Mouse (Mus musculus): ENCODE measurements around the gene Rnf43. TPM values are rescaled to one million over a fixed set of nuclear protein-coding genes. Genes with fewer than 3 reads are reported as not detected.

Gene Rnf43
- 5.8 to 17.9 TPM (median 10.8 TPM) in 3 replicates for total RNA-seq (2017)

- ATAC-seq (replicated peaks; ENCODE audit: insufficient number of reproducible peaks, low FRiP score, low TSS enrichment, poor library complexity, severe bottlenecking) = peak; percentile 95
These were observed at the start of gene Rnf43 for GRCm38 (mm10) chr11:87662407-87662806. TSS of gene Rnf43 (plus strand) at chr11:87662722.

DNA sequence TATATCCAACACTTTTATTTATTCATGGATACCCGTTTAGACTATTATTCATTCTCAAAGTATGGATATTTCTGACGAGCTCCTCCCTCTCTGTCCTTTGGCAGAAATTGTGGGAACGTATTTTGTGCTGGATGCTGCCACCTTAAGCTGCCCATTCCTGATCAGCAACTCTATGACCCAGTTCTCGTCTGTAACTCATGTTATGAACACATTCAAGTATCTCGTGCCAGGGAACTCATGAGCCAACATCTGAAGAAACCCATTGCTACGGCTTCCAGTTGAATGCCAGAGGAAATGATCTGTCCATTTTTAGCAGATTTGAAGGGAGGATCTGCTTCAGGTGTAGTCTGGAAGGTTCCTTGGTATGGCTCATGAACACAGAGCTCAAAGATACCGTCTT, 48.5 kb upstream of the Rnf43 start:
- no peak for ATAC-seq (replicated peaks; ENCODE audit: insufficient number of reproducible peaks, low FRiP score, low TSS enrichment, poor library complexity, severe bottlenecking)

- ATAC-seq (replicated peaks; ENCODE audit: insufficient number of reproducible peaks, low FRiP score, low TSS enrichment, poor library complexity, severe bottlenecking) = no peak
These were observed 47.0 kb upstream of the Rnf43 start for GRCm38 (mm10) chr11:87615551-87615950.

GRCm38 (mm10) chr11:87615952-87616351, 46.6 kb upstream of the Rnf43 start:
- ATAC-seq (replicated peaks; ENCODE audit: insufficient number of reproducible peaks, low FRiP score, low TSS enrichment, poor library complexity, severe bottlenecking) = no peak

GRCm38 (mm10) chr11:87616790-87617474, 45.6 kb upstream of the Rnf43 start, which contains the start of gene Hsf5:
TSS of gene Hsf5 (plus strand) at chr11:87617164.
- ATAC-seq (replicated peaks; ENCODE audit: insufficient number of reproducible peaks, low FRiP score, low TSS enrichment, poor library complexity, severe bottlenecking) = no peak

DNA sequence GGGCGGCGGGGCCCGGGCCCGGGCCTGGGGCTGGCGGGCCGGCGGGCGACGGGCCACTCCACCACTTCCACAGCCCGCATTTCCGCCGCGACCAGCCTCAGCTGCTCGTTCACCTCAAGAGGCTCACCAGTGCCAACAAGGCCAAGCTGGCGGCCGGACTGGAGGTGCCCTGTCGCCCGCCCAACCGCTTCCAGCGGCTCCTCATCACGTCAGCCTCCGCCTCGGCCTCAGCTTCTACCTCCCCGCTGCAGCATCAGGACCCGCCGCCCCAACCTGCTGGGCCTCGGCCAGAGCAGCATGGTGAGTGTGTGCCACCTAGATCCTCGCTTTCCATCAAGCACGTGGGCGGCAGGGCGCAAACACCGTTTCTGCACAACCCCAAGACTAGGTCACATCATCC, 44.9 kb upstream of the Rnf43 start:
- no peak for ATAC-seq (replicated peaks; ENCODE audit: insufficient number of reproducible peaks, low FRiP score, low TSS enrichment, poor library complexity, severe bottlenecking)

- no peak for ATAC-seq (replicated peaks; ENCODE audit: insufficient number of reproducible peaks, low FRiP score, low TSS enrichment, poor library complexity, severe bottlenecking)
These were observed 39.4 kb upstream of the Rnf43 start for GRCm38 (mm10) chr11:87623160-87623559.

DNA sequence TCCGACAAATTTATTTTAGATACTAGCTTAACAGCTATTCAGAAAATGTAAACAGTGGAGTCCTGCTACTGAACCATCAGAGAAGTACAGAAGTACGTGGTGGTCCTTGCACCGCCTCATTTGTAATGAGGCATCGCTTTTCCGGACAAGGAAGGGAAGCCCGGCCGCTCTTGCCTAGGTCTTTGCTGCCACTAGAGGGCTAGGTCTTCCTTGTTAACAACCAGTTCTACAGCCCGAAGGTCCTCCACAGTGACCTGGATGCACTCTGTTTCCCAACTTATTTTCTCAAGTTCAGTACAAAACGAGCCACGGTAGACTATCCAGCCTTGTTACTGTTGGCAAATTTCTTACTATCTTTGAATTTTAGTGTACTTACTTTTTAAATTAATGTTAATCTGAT, 32.7 kb upstream of the Rnf43 start:
- ATAC-seq (replicated peaks; ENCODE audit: insufficient number of reproducible peaks, low FRiP score, low TSS enrichment, poor library complexity, severe bottlenecking) = peak; percentile 80

- ATAC-seq (replicated peaks; ENCODE audit: insufficient number of reproducible peaks, low FRiP score, low TSS enrichment, poor library complexity, severe bottlenecking) = no peak
These were observed 23.7 kb upstream of the Rnf43 start for GRCm38 (mm10) chr11:87638793-87639192.

DNA sequence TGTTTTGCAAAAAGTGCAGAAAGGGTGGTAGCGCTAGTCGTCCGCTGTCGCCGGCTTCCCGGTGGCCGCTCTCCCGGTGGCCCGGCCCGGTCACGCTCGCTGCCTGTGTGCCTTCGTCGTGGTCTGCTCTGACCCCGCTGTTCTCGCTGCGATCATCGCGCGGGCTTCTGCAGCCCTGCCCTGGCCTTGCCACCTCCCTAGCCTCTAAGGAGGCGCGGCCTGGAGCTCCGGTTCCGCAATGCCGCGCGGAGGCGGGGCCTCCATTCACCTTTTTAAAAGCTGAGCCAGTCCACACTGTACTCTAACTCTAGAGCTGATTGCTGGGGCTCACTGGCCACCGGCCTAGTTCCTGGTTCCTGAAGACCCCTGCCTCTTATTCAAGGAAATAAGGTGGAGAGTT, 23.3 kb upstream of the Rnf43 start:
- peak; percentile 92 for ATAC-seq (replicated peaks; ENCODE audit: insufficient number of reproducible peaks, low FRiP score, low TSS enrichment, poor library complexity, severe bottlenecking)

DNA sequence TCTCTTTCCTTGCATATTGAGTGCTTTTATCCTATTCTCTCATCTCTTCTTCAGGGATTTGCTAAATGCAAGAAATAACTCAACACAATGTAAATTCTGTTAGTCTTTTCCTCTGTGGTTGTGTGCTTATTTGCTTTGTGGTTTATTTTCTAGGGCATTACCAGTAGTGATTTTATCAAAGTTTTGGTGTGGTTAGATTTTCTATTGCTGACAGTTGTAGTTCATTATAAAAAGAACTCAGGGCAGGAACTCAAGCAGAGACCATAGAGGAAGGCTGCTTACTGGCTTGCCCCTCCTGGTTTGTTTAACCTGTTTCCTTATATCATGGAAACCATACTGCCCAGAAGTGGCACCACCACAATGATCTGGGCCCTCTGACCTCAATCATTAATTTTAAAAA, 19.7 kb upstream of the Rnf43 start:
- no peak for ATAC-seq (replicated peaks; ENCODE audit: insufficient number of reproducible peaks, low FRiP score, low TSS enrichment, poor library complexity, severe bottlenecking)

GRCm38 (mm10) chr11:87654693-87655092, 7.8 kb upstream of the Rnf43 start:
- ATAC-seq (replicated peaks; ENCODE audit: insufficient number of reproducible peaks, low FRiP score, low TSS enrichment, poor library complexity, severe bottlenecking) = no peak

DNA sequence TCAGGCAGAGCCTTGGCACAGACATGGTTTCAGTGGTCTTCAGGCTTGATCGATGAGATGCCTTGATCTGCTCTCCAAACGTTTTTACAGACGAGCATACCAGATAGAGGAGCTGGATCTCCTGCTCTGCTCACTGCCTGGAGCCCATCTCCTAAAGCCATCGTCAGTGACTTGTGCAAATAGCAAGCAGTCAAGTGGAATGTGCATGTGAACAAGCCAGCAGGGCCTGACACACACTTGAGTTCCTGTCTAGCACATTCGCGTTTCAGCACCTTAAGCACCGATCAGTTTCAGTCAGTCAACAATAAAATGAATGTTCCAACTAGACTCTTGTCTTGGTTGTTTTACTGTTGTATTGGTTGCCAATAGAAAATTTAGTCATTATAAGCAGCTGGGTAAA, 3.3 kb upstream of the Rnf43 start:
- ATAC-seq (replicated peaks; ENCODE audit: insufficient number of reproducible peaks, low FRiP score, low TSS enrichment, poor library complexity, severe bottlenecking) = no peak

GRCm38 (mm10) chr11:87662822-87663221, 300 bp downstream of the Rnf43 start:
- ATAC-seq (replicated peaks; ENCODE audit: insufficient number of reproducible peaks, low FRiP score, low TSS enrichment, poor library complexity, severe bottlenecking) = no peak

- no peak for ATAC-seq (replicated peaks; ENCODE audit: insufficient number of reproducible peaks, low FRiP score, low TSS enrichment, poor library complexity, severe bottlenecking)
These were observed 1.4 kb downstream of the Rnf43 start for GRCm38 (mm10) chr11:87663948-87664347.

DNA sequence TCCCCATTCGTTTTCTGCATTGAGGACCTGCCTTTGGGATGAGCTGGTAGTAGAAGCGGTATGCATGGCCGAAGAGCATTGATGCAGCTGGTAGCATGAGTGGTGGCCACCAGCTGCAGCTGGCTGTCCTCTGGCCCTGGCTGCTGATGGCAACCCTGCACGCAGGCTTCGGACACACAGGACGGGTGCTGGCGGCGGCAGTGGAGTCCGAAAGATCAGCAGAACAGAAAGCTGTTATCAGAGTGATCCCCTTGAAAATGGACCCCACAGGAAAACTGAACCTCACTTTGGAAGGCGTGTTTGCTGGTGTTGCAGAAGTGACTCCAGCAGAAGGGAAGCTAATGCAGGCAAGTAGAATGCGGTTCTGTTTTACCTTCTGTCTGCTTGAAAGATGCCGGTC, 2.0 kb downstream of the Rnf43 start:
- no peak for ATAC-seq (replicated peaks; ENCODE audit: insufficient number of reproducible peaks, low FRiP score, low TSS enrichment, poor library complexity, severe bottlenecking)

GRCm38 (mm10) chr11:87665224-87665623, 2.7 kb downstream of the Rnf43 start:
- ATAC-seq (replicated peaks; ENCODE audit: insufficient number of reproducible peaks, low FRiP score, low TSS enrichment, poor library complexity, severe bottlenecking) = no peak

DNA sequence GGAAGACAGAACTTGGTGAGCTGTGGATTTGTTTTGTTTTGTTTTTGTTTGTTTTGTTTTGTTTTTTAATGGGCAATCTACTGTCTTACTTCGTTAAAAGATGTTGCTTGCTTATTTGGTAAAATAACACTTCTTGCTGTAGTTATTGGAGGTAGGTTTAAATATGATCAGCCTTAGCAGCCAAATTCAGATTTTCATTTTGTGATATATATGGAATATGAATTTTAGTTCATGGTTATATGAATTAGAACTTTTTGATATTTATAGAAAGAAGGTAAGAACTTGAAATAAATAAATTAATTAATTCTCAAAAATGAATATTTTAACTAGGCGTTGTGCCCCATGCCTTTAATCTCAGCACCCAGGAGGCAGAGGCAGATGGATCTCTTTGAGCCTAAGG, 3.1 kb downstream of the Rnf43 start:
- ATAC-seq (replicated peaks; ENCODE audit: insufficient number of reproducible peaks, low FRiP score, low TSS enrichment, poor library complexity, severe bottlenecking) = no peak

- no peak for ATAC-seq (replicated peaks; ENCODE audit: insufficient number of reproducible peaks, low FRiP score, low TSS enrichment, poor library complexity, severe bottlenecking)
These were observed 3.9 kb downstream of the Rnf43 start for GRCm38 (mm10) chr11:87666256-87667035.

All from monocyte, adult 5-6 weeks (primary cell).